Mouse (Mus musculus) central nervous system, embryonic 18 days (tissue): ENCODE measurements around the gene Olfr782. TPM values are rescaled to one million over a fixed set of nuclear protein-coding genes. Genes with fewer than 3 reads are reported as not detected.

Source experiments
- polyA plus RNA-seq: library from polyadenylated mRNA; depleted of rRNA; stranded (reverse); fragments of >200 nt; gene quantifications from 2 replicates; pipeline ENCODE4 v1.2.3, GENCODE M21; 2012; rRNA removed

Olfr782 gene
- polyA plus RNA-seq = not detected in 2 replicates

GRCm38 (mm10) chr10:129348550-129348949 is at the start of gene Olfr782:
TSS of gene Olfr782 (plus strand) at chr10:129348850.

GRCm38 (mm10) chr10:129317817-129318216 is 30.8 kb upstream of the Olfr782 start, which contains the start of gene Olfr780:
TSS of gene Olfr780 (plus strand) at chr10:129318117.

DNA sequence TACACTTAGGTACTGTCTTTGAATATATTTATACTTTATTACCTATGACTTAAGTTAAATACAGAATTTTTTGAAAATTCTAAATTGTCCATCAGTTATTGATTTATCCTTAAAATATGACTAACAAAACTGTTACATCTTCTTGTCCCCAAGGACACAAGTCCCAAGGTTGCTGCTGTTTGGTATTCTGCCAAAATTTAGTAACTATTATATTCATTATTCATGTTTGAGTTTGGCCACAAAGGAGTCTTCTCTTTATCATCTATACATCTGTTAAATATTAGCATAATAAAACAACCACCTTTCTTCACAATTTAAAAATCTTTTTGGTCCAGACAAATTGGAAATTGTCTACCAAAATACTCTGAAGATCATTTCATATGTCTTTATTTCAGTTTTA is 20.1 kb upstream of the Olfr782 start, which contains the start of gene Olfr781:
Gene Olfr781 (plus strand): TSS at position 301 of the 400 bp plus-strand sequence.

GRCm38 (mm10) chr10:129383783-129384182 is 35.1 kb downstream of the Olfr782 start, which contains the start of gene Olfr784:
TSS of gene Olfr784 (plus strand) at chr10:129384083.

Other genes starting within 250 kb of the Olfr782 start
- gene Olfr768, start 249.5 kb upstream of the Olfr782 start, polyA plus RNA-seq = not detected in 2 replicates
- gene Olfr769, start 231.0 kb upstream of the Olfr782 start, polyA plus RNA-seq = not detected in 2 replicates
- gene Olfr770, start 209.9 kb upstream of the Olfr782 start, polyA plus RNA-seq = not detected in 2 replicates
- gene Olfr771, start 184.1 kb upstream of the Olfr782 start, polyA plus RNA-seq = not detected in 2 replicates
- not detected in 2 replicates for gene Olfr772, start 170.9 kb upstream of the Olfr782 start, polyA plus RNA-seq
- not detected in 2 replicates for gene Olfr773, start 161.4 kb upstream of the Olfr782 start, polyA plus RNA-seq
- gene Olfr774, start 112.6 kb upstream of the Olfr782 start, polyA plus RNA-seq = not detected in 2 replicates
- not detected in 2 replicates for gene Olfr775, start 100.4 kb upstream of the Olfr782 start, polyA plus RNA-seq
- not detected in 2 replicates for gene Olfr776, start 89.7 kb upstream of the Olfr782 start, polyA plus RNA-seq
- not detected in 2 replicates for gene Olfr777, start 77.4 kb upstream of the Olfr782 start, polyA plus RNA-seq
- not detected in 2 replicates for gene Olfr780, start 30.7 kb upstream of the Olfr782 start, polyA plus RNA-seq
- not detected in 2 replicates for gene Olfr781, start 20.0 kb upstream of the Olfr782 start, polyA plus RNA-seq
- 0.07 and 0.08 TPM in 2 replicates for gene Olfr784, start 35.2 kb downstream of the Olfr782 start, polyA plus RNA-seq
- not detected in 2 replicates for gene Olfr785, start 56.6 kb downstream of the Olfr782 start, polyA plus RNA-seq
- gene Olfr786, start 78.5 kb downstream of the Olfr782 start, polyA plus RNA-seq = not detected in 2 replicates
- not detected in 2 replicates for gene Olfr787, start 113.0 kb downstream of the Olfr782 start, polyA plus RNA-seq
- gene Olfr788, start 122.1 kb downstream of the Olfr782 start, polyA plus RNA-seq = not detected in 2 replicates
- gene Olfr789, start 135.9 kb downstream of the Olfr782 start, polyA plus RNA-seq = not detected in 2 replicates
- not detected in 2 replicates for gene Olfr790, start 149.6 kb downstream of the Olfr782 start, polyA plus RNA-seq
- gene Olfr791, start 172.9 kb downstream of the Olfr782 start, polyA plus RNA-seq = not detected in 2 replicates
- gene Olfr792, start 190.3 kb downstream of the Olfr782 start, polyA plus RNA-seq = not detected in 2 replicates
- gene Olfr794, start 218.8 kb downstream of the Olfr782 start, polyA plus RNA-seq = not detected in 2 replicates